Mouse (Mus musculus): Measurements from ENCODE around the gene Popdc2. TPM values are rescaled to one million over a fixed set of nuclear protein-coding genes. Genes with fewer than 3 reads are reported as not detected.

Gene Popdc2
- polyA plus RNA-seq, 1 experiment from 2014 or later: 298 TPM

DNA sequence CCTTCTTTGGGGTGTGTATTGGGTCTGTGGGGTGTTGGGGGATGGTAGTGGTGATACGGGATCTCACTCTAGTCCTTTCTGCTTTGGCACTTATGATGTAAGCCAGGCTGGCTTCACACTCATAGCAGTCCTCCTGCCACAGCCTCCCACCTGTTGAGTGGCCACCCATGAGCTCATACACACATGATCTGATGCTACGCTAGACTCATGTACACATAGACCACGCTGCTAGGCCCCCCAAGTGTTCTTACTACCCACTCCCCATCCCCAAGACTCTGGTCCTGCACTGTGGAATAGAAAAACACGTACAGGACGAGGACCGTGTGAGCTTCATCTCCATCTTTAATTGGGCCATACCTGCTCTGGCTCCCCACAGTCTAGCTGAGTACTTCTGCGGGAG lies 7.0 kb downstream of the Popdc2 start:
- 71% methylated on average over 7 of the region's 7 CpGs for WGBS
- H3K9ac ChIP-seq: peak overlapping the region; percentile 69
- H3K36me3 ChIP-seq: peaks cover 65% of the 10 kb centered on the region
- H3K4me3 ChIP-seq: peak overlapping the region; percentile 30
- peak overlapping the region; percentile 63 for H3K27ac ChIP-seq (replicated peaks)
- no peaks in the 10 kb centered on the region for H3K9me3 ChIP-seq
- peak overlapping the region; percentile 59 for H3K4me2 ChIP-seq
- H3K4me1 ChIP-seq: peaks cover 59% of the 10 kb centered on the region
- no peak for ATAC-seq (ENCODE audit: extremely low read depth, insufficient number of reproducible peaks, low FRiP score, low TSS enrichment)
- H3K27me3 ChIP-seq (replicated peaks): no peaks in the 10 kb centered on the region

GRCm38 (mm10) chr16:38369431-38369830 lies 7.4 kb downstream of the Popdc2 start:
- Histone ChIP-seq H3K27ac (replicated peaks) (peak overlapping the region; percentile 63), H3K9me3 (no peaks in the 10 kb centered on the region), H3K36me3 (peaks cover 69% of the 10 kb centered on the region), H3K4me1 (peaks cover 63% of the 10 kb centered on the region), H3K4me3 (peak overlapping the region; percentile 30; the same call in 1 of the 2 replicates), H3K27me3 (replicated peaks) (no peaks in the 10 kb centered on the region), H3K9ac (peak overlapping the region; percentile 69), H3K4me2 (peak overlapping the region; percentile 59)
- 80% methylated on average over 8 of the region's 8 CpGs for WGBS
- ATAC-seq (ENCODE audit: extremely low read depth, insufficient number of reproducible peaks, low FRiP score, low TSS enrichment): no peak

DNA sequence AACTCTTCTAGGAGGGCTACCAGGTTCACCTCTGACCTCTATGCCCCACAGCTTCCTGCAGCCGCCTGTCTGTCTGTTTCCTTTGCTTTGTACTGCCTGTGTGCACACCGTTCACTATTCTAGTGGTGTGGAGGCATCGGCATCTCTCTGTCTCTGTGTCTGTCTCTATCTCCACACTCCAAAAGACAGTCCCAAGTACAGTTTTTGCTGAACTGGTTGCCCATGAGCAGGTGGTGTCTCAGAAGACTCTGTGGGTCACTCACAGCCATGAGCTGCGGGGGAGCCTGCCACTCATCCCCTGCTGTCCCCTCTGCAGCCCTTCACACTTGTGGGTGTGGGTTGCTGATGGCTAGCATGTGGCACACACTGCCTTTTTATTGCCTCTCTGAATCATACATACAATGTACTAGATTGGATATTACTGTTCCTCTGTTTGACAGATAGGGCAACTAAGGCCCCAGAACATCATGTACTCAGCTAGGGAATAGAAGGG lies 8.0 kb downstream of the Popdc2 start:
- ATAC-seq (ENCODE audit: extremely low read depth, insufficient number of reproducible peaks, low FRiP score, low TSS enrichment): no peak
- Histone ChIP-seq H3K27me3 (replicated peaks) (no peaks in the 10 kb centered on the region), H3K4me3 (peak overlapping the region; percentile 3; the same call in 1 of the 2 replicates), H3K4me1 (peaks cover 69% of the 10 kb centered on the region), H3K36me3 (peaks cover 75% of the 10 kb centered on the region), H3K27ac (replicated peaks) (peak overlapping the region; percentile 60), H3K4me2 (peak overlapping the region; percentile 59), H3K9ac (peak overlapping the region; percentile 69), H3K9me3 (no peaks in the 10 kb centered on the region)
- WGBS: 70% methylated on average over 4 of the region's 4 CpGs

DNA sequence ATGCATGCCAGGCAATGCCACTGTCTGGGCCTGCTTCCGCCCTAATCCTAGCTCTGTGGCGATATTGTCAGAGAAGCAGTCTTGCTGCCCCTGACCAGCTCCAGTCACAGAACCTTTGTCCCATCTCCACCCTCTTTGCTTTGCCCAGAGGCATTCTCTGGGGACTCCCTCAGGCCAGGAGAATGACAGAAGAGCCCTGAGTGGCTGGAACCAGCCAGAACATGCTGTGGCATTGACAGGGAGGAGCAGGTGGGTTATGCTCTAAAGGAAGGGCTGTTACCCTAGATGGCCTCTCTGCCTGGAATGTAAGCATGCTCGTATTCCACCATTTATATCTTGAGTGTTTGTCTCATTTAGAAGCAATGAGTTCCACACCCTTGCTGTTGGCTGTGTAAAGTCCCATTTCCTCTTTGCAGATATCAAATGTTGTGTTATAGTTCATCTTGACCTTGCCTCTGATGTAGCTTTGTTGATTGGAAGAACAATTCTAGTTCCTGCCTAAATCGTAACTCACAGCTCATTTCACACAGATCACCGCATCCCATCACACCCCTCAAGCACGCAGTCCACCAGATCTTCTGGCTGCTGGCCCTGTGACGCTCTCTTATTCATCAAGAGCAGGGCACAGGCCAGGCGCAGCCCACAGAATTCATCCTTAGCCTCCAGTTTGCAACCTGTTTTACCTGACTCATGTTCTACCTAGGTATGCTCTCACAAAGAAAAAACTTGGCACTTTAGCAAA lies 8.8 kb downstream of the Popdc2 start:
- Histone ChIP-seq H3K4me2 (peak overlapping the region; percentile 59), H3K36me3 (peaks cover 76% of the 10 kb centered on the region), H3K4me1 (peaks cover 77% of the 10 kb centered on the region)

GRCm38 (mm10) chr16:38371705-38372296 lies 9.8 kb downstream of the Popdc2 start:
- H3K27ac ChIP-seq (replicated peaks): peak overlapping the region; percentile 60
- H3K27me3 ChIP-seq (replicated peaks): no peaks in the 10 kb centered on the region
- H3K4me2 ChIP-seq: peak overlapping the region; percentile 59
- no peaks in the 10 kb centered on the region for H3K9me3 ChIP-seq
- H3K36me3 ChIP-seq: peaks cover 82% of the 10 kb centered on the region
- H3K4me1 ChIP-seq: peaks cover 87% of the 10 kb centered on the region
- ATAC-seq (ENCODE audit: extremely low read depth, insufficient number of reproducible peaks, low FRiP score, low TSS enrichment): peak; percentile 72
- peak overlapping the region; percentile 23 for H3K4me3 ChIP-seq
- peak overlapping the region; percentile 70 for H3K9ac ChIP-seq
- 56% methylated on average over 15 of the region's 15 CpGs for WGBS

More for the DNA sequence above, 8.8 kb downstream of the Popdc2 start:
- Histone ChIP-seq H3K9ac (peak overlapping the region; percentile 70), H3K27me3 (replicated peaks) (no peaks in the 10 kb centered on the region), H3K4me3 (no peak overlapping the region), H3K9me3 (no peaks in the 10 kb centered on the region), H3K27ac (replicated peaks) (peak overlapping the region; percentile 60)
- ATAC-seq (ENCODE audit: extremely low read depth, insufficient number of reproducible peaks, low FRiP score, low TSS enrichment): no peak
- 66% methylated on average over 8 of the region's 8 CpGs for WGBS

GRCm38 (mm10) chr16:38372876-38373275 lies 10.9 kb downstream of the Popdc2 start:
- H3K36me3 ChIP-seq: peaks cover 93% of the 10 kb centered on the region
- H3K27me3 ChIP-seq (replicated peaks): no peaks in the 10 kb centered on the region
- 63% methylated on average over 4 of the region's 4 CpGs for WGBS
- H3K9ac ChIP-seq: no peak overlapping the region; the same call in 1 of the 2 replicates
- H3K4me3 ChIP-seq: peak overlapping the region; percentile 23; the same call in 1 of the 2 replicates
- peaks cover 91% of the 10 kb centered on the region for H3K4me1 ChIP-seq
- ATAC-seq (ENCODE audit: extremely low read depth, insufficient number of reproducible peaks, low FRiP score, low TSS enrichment): no peak
- H3K27ac ChIP-seq (replicated peaks): no peak overlapping the region
- no peaks in the 10 kb centered on the region for H3K9me3 ChIP-seq
- peak overlapping the region; percentile 59 for H3K4me2 ChIP-seq

DNA sequence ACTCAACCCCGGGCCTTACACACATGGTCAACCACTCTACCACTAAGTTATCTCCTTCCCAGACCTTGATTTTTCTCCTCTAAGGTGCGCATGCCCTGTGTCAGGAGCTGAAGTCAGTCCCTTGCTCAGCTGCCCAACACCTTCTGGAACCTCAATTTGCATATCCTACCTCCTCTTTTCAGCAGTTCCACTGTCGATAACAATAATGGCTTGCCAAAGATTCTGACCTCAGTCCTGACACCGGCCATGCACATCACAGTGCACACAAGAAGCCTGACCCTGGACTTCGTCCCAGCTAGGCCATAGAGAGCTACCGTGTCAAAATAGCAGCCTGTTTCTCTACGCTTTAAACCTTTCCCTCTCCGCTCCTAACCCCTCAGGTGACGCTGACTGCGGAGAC lies 11.4 kb downstream of the Popdc2 start:
- Histone ChIP-seq H3K4me3 (no peak overlapping the region), H3K27ac (replicated peaks) (peak overlapping the region; percentile 20), H3K27me3 (replicated peaks) (no peaks in the 10 kb centered on the region), H3K4me1 (peaks cover 89% of the 10 kb centered on the region), H3K9ac (peak overlapping the region; percentile 29; the same call in 1 of the 2 replicates), H3K4me2 (peak overlapping the region; percentile 59), H3K9me3 (no peaks in the 10 kb centered on the region), H3K36me3 (peaks cover 95% of the 10 kb centered on the region)
- ATAC-seq (ENCODE audit: extremely low read depth, insufficient number of reproducible peaks, low FRiP score, low TSS enrichment): no peak
- 62% methylated on average over 10 of the region's 10 CpGs for WGBS

DNA sequence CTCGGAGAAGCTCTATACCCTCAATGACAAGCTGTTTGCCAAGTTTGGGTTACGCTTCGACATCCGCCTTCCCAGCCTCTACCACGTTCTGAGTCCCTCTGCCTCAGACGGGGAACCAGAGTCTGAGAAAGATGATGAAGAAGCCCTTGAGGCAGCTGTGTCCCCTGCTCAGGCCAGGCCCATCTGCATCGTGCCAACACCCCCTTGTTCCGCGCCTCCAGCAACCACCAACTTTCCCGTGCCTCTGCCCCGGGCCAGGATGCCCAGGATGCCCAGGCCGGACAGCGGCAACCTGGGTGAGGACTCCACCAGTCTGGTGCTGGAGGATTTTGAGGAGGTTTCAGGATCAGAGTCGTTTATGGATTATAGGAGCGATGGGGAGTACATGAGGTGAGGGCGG lies 11.9 kb downstream of the Popdc2 start:
- H3K4me2 ChIP-seq: peak overlapping the region; percentile 59
- H3K36me3 ChIP-seq: peaks cover 97% of the 10 kb centered on the region
- H3K9me3 ChIP-seq: no peaks in the 10 kb centered on the region
- H3K4me3 ChIP-seq: 0 out of 2 replicates have a peak overlapping the region, but pooled peaks have one; percentile 14
- peak overlapping the region; percentile 29; the same call in 1 of the 2 replicates for H3K9ac ChIP-seq
- WGBS: 75% methylated on average over 16 of the region's 16 CpGs
- peaks cover 89% of the 10 kb centered on the region for H3K4me1 ChIP-seq
- no peaks in the 10 kb centered on the region for H3K27me3 ChIP-seq (replicated peaks)
- no peak for ATAC-seq (ENCODE audit: extremely low read depth, insufficient number of reproducible peaks, low FRiP score, low TSS enrichment)
- H3K27ac ChIP-seq (replicated peaks): peak overlapping the region; percentile 20

- WGBS: 54% methylated on average over 10 of the region's 10 CpGs
- H3K4me3 ChIP-seq: peak overlapping the region; percentile 14; the same call in 1 of the 2 replicates
- H3K36me3 ChIP-seq: peaks cover 93% of the 10 kb centered on the region
- no peak for ATAC-seq (ENCODE audit: extremely low read depth, insufficient number of reproducible peaks, low FRiP score, low TSS enrichment)
- peak overlapping the region; percentile 46 for H3K27ac ChIP-seq (replicated peaks)
- H3K9me3 ChIP-seq: no peaks in the 10 kb centered on the region
- H3K4me1 ChIP-seq: peaks cover 87% of the 10 kb centered on the region
- H3K9ac ChIP-seq: peak overlapping the region; percentile 70
- H3K4me2 ChIP-seq: peak overlapping the region; percentile 59
- H3K27me3 ChIP-seq (replicated peaks): no peaks in the 10 kb centered on the region
Observed at GRCm38 (mm10) chr16:38374379-38375140, 12.6 kb downstream of the Popdc2 start.

GRCm38 (mm10) chr16:38375182-38375581 lies 13.2 kb downstream of the Popdc2 start:
- H3K4me3 ChIP-seq: peak overlapping the region; percentile 14; the same call in 1 of the 2 replicates
- WGBS: 37% methylated on average over 7 of the region's 7 CpGs
- H3K9me3 ChIP-seq: no peaks in the 10 kb centered on the region
- H3K4me2 ChIP-seq: peak overlapping the region; percentile 59
- H3K27me3 ChIP-seq (replicated peaks): no peaks in the 10 kb centered on the region
- H3K4me1 ChIP-seq: peaks cover 85% of the 10 kb centered on the region
- peaks cover 90% of the 10 kb centered on the region for H3K36me3 ChIP-seq
- H3K27ac ChIP-seq (replicated peaks): peak overlapping the region; percentile 46
- H3K9ac ChIP-seq: peak overlapping the region; percentile 70
- ATAC-seq (ENCODE audit: extremely low read depth, insufficient number of reproducible peaks, low FRiP score, low TSS enrichment): no peak
